Mouse (Mus musculus): ENCODE results near the gene Hemgn. TPM values are rescaled to one million over a fixed set of nuclear protein-coding genes. Genes with fewer than 3 reads are reported as not detected.

Hemgn gene
- total and polyA plus RNA-seq, 3 experiments: 11.8 to 19.9 TPM; not detected in 1

GRCm38 (mm10) chr4:46418851-46419250 is 5.5 kb upstream of the Hemgn start:
- no peak for DNase-seq (ENCODE audit: low read depth, low spot score)
- H3K4me3 ChIP-seq (ENCODE audit: control insufficient read depth in 1 of 2, insufficient read depth in 1 of 2, low read depth in 2 of 2, low read length in 2 of 2): no peak overlapping the region
- H3K27me3 ChIP-seq (ENCODE audit: control insufficient read depth in 1 of 2, insufficient read depth in 2 of 2, low read length in 2 of 2): no peaks in the 10 kb centered on the region; a peak in 1 of 4 replicates
- H3K9me3 ChIP-seq (replicated peaks; ENCODE audit: insufficient read depth, low read length): no peaks in the 10 kb centered on the region
- H3K27ac ChIP-seq (ENCODE audit: control insufficient read depth, low read depth, low read length): peak overlapping the region; percentile 37; the same call in 1 of the 2 replicates
- TF ChIP-seq SMC3 (IDR thresholded peaks at IDR 0.05; ENCODE audit: low read depth, low read length): no peak
- no peak for TF ChIP-seq MAX (IDR thresholded peaks at IDR 0.05; ENCODE audit: low read length)
- TF ChIP-seq NRF1 (IDR thresholded peaks at IDR 0.05; ENCODE audit: insufficient read depth, low read depth, low read length, poor library complexity, severe bottlenecking): no peak
- no peak for TF ChIP-seq RAD21 (IDR thresholded peaks at IDR 0.05; ENCODE audit: low read depth, low read length)
- TF ChIP-seq USF2 (IDR thresholded peaks at IDR 0.05; ENCODE audit: borderline replicate concordance in 1 of 2, insufficient read depth in 1 of 2, low read depth in 1 of 2, low read length in 2 of 2): no peak
- TF ChIP-seq TBP (IDR thresholded peaks at IDR 0.05; ENCODE audit: low read depth, low read length): no peak
- TF ChIP-seq POLR2A (IDR thresholded peaks at IDR 0.05; ENCODE audit: control insufficient read depth in 1 of 2, insufficient read depth in 1 of 2, low read depth in 1 of 2, low read length in 2 of 2, poor library complexity in 1 of 2): no peak
- H3K4me1 ChIP-seq (ENCODE audit: control insufficient read depth in 1 of 2, insufficient read depth in 2 of 2, low read length in 2 of 2): peaks cover 0 to 12% of the 10 kb centered on the region in 2 experiments; a peak in 2 of 4 replicates
- H3K9ac ChIP-seq (ENCODE audit: control insufficient read depth, low read depth, low read length, poor library complexity, severe bottlenecking): peak overlapping the region; percentile 9; the same call in 1 of the 2 replicates
- H3K36me3 ChIP-seq (ENCODE audit: control insufficient read depth in 1 of 2, insufficient read depth in 2 of 2, low read length in 2 of 2): no peaks in the 10 kb centered on the region; a peak in 1 of 4 replicates
- no peaks in the 10 kb centered on the region for H3K79me2 ChIP-seq (ENCODE audit: control insufficient read depth, insufficient read depth, low read length, poor library complexity)

- peaks cover 0 to 16% of the 10 kb centered on the region in 2 experiments; a peak in 2 of 4 replicates for H3K4me1 ChIP-seq (ENCODE audit: control insufficient read depth in 1 of 2, insufficient read depth in 2 of 2, low read length in 2 of 2)
- no peak overlapping the region for H3K27ac ChIP-seq (ENCODE audit: control insufficient read depth, low read depth, low read length)
- H3K27me3 ChIP-seq (ENCODE audit: control insufficient read depth in 1 of 2, insufficient read depth in 2 of 2, low read length in 2 of 2): no peaks in the 10 kb centered on the region
- H3K36me3 ChIP-seq (ENCODE audit: control insufficient read depth in 1 of 2, insufficient read depth in 2 of 2, low read length in 2 of 2): no peaks in the 10 kb centered on the region; a peak in 1 of 4 replicates
- no peaks in the 10 kb centered on the region for H3K79me2 ChIP-seq (ENCODE audit: control insufficient read depth, insufficient read depth, low read length, poor library complexity)
- H3K9me3 ChIP-seq (replicated peaks; ENCODE audit: insufficient read depth, low read length): no peaks in the 10 kb centered on the region
- H3K9ac ChIP-seq (ENCODE audit: control insufficient read depth, low read depth, low read length, poor library complexity, severe bottlenecking): no peak overlapping the region
- TF ChIP-seq MAX (IDR thresholded peaks at IDR 0.05; ENCODE audit: low read length) (no peak), GABPA (IDR thresholded peaks at IDR 0.05; ENCODE audit: low read depth, low read length) (no peak), MAFK (IDR thresholded peaks at IDR 0.05; ENCODE audit: borderline replicate concordance, low read depth, low read length) (no peak), SIN3A (IDR thresholded peaks at IDR 0.05; ENCODE audit: low read length) (no peak), CTCF (IDR thresholded peaks at IDR 0.05 in 2 of 3, conservative IDR thresholded peaks at IDR 0.05 in 1 of 3; ENCODE audit: control insufficient read depth in 1 of 3, insufficient read depth in 1 of 3, low read depth in 2 of 3, low read length in 3 of 3, poor library complexity in 1 of 3, severe bottlenecking in 1 of 3) (peak in 2 of 3 experiments; percentile 18 to 23; a peak in 3 of 6 replicates), NELFE (IDR thresholded peaks at IDR 0.05; ENCODE audit: low read depth, low read length) (no peak), CHD2 (IDR thresholded peaks at IDR 0.05; ENCODE audit: low read length) (no peak), POLR2AphosphoS5 (IDR thresholded peaks at IDR 0.05; ENCODE audit: borderline replicate concordance, low read depth, low read length) (no peak), MEF2A (IDR thresholded peaks at IDR 0.05; ENCODE audit: extremely low read depth, insufficient replicate concordance, low read depth, low read length, poor library complexity, severe bottlenecking) (no peak)
- DNase-seq (ENCODE audit: low read depth, low spot score): peak; percentile 28
- H3K4me3 ChIP-seq (ENCODE audit: control insufficient read depth in 1 of 2, insufficient read depth in 1 of 2, low read depth in 2 of 2, low read length in 2 of 2): no peak overlapping the region
Observed at GRCm38 (mm10) chr4:46417491-46417890, 4.2 kb upstream of the Hemgn start.
